Mouse (Mus musculus) natural killer cell, adult 2 months (primary cell): Measurements from ENCODE around the gene Slc30a6.
A peak's percentile ranks its signal among the peaks of the same experiment; 100 is the strongest.
"Not testable (repeated sequence)": the region's sequence is repeated elsewhere in the genome, so short reads cannot be mapped to it uniquely, and the experiment has no call there.

Source experiments
- DNase-seq, 2 experiments: peaks; one replicate each; pipeline ENCODE4 v3.0.0; 2022; ENCODE audit warnings: low spot score in 2 of 2

The Slc30a6 gene

DNA sequence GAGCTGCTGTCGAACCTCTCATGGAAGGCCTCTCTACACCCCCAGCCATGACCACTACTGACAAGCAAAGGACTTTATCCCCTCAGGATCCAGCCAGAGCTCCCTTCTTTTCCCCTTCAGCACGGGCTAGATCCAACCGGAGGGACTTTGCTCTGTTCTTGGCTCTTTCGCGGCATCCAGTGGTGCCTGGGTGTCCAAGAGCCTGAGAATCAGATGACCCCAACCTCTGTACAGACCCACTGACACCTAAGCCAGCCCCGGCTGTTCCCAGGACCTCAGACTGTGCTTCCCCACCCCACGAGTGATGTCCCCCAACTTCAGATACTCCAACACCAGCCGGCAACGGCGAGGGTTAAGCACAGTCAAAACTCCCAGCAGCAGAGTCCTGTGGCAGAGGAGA lies 54.4 kb downstream of the Slc30a6 start:
- no peak for DNase-seq

- DNase-seq, result no peak
Measured at GRCm38 (mm10) chr17:74453928-74454327, 58.5 kb downstream of the Slc30a6 start.

DNA sequence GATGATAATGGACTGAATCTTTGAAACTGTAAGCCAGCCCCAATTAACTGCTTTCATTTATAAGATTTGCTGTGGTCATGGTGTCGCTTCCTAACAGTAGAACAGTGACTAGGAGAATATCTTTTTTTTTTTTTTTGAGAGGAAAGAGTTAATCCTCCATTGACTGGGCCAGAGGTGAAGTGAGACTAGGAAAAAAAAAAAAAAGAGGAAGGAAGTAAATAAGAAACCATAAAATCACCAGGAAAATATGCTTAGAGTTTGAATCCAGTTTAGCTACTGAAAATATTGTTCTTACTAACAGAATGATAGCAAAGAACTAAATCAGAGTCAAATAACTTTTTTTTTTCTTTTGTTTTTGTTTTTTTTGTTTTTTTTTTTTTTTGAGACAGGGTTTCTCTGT lies 59.3 kb downstream of the Slc30a6 start:
- no peak for DNase-seq

- DNase-seq, result no peak
Measured at GRCm38 (mm10) chr17:74455426-74455825, 60.0 kb downstream of the Slc30a6 start.

DNA sequence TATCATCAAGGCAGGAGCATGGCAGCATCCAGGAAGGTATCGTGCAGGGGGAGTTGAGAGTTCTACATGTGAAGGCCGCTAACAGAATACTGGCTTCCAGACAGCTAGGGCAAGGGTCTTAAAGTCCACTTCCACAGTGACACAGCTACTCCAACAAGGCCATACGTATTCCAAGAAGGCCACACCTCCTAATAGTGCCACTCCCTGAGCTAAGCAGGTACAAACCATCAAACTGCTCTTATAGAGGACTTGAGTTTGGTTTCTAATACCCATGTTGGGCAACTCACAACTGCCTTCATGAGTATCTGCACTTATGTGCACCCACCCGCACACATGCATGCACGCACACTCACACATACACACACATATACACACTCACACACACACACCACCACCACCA lies 61.4 kb downstream of the Slc30a6 start:
- no peak for DNase-seq

GRCm38 (mm10) chr17:74457972-74458677 lies 62.7 kb downstream of the Slc30a6 start:
- no peak for DNase-seq

- DNase-seq, result peak in 1 of 2 experiments; percentile 6
Measured at GRCm38 (mm10) chr17:74458711-74459408, 63.5 kb downstream of the Slc30a6 start, which contains the start of gene Nlrc4. Gene Nlrc4 (minus strand): TSS chr17:74459142.

GRCm38 (mm10) chr17:74463510-74463909 lies 68.1 kb downstream of the Slc30a6 start:
- DNase-seq, result no peak

DNA sequence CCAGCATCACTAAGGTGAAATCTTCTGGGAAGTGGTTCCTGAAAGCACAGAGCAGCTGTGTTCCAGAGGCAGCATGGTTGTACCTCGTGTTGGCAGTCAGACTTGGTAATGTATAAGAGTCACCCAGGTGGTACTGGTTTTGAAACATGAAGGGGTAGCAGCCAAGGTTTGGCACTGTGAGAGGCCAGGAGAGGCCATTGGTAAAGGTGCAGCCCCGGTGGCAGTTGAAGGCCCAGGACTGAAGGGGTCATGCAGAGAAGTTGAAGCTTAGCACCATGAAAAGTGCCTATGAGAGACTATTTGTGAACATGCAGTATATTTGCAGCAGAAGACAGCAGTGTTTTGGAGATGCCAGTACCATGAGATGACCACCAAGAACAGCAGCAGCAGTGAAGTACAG lies 72.6 kb downstream of the Slc30a6 start:
- not testable (repeated sequence) for DNase-seq

GRCm38 (mm10) chr17:74470133-74470532 lies 74.7 kb downstream of the Slc30a6 start:
- not testable (repeated sequence) for DNase-seq
